Mouse (Mus musculus) thymus, adult 2 months (tissue): ENCODE results near the gene Hoxa5.

Source experiments
- CTCF ChIP-seq: fragments of 200-500 bp; IDR thresholded peaks from 2 replicates; pipeline ENCODE4 v1.5.1; 2012; ENCODE audit warnings: mild to moderate bottlenecking, control low read depth, low read length, moderate library complexity, borderline replicate concordance; ENCODE audit not compliant: control insufficient read depth, poor library complexity, insufficient read depth; ENCODE audit errors: extremely low read depth
- POLR2A ChIP-seq: fragments of 200-500 bp; IDR thresholded peaks from 2 replicates; pipeline ENCODE4 v1.6.1; 2012; ENCODE audit warnings: mild to moderate bottlenecking, low read length, control low read depth, moderate library complexity; ENCODE audit not compliant: control insufficient read depth, poor library complexity, insufficient read depth; ENCODE audit errors: extremely low read depth

DNA sequence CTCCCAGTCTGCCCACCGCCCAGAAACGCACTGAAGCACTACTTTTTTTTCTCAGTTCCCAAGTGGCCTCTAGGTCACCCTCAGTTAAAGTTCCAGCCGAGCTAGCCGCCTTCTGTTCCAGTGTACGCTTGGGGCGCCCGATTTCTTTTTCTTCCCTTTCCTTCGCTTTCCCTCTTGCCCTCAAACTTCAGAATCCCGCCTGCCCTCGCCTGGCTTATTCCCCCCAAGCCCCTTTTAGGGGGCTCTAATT lies 1.3 kb downstream of the Hoxa5 start:
- no peak for TF ChIP-seq CTCF
- TF ChIP-seq POLR2A = no peak
